Comparison of ENCODE assay signal across 7 mouse cellular contexts in genomic region chr2:18609868-18610185, GRCm38 (mm10).
DNase-seq lines count a peak whose midpoint lies in the region; ATAC-seq and TF ChIP-seq lines count a peak whose summit lies in the region.

No protein-coding gene starts in this region.

- H3K36me3 ChIP-seq in testis, adult 2 months (ENCODE audit: control insufficient read depth, insufficient read depth, low read length): no peaks in the 10 kb centered on the region
- H3K36me3 ChIP-seq in forebrain, postnatal 0 days (ENCODE audit: insufficient read depth): no peaks in the 10 kb centered on the region
- no peaks in the 10 kb centered on the region for H3K36me3 ChIP-seq in megakaryocyte, embryonic 14.5 days (replicated peaks; ENCODE audit: low read length)

- no peak for TF ChIP-seq CTCF in testis, adult 2 months (IDR thresholded peaks at IDR 0.05; ENCODE audit: control insufficient read depth, insufficient read depth, insufficient replicate concordance, low read depth, low read length)
- no peak for TF ChIP-seq CTCF in forebrain, postnatal 0 days (IDR thresholded peaks at IDR 0.05; ENCODE audit: low read depth)

- no peak overlapping the region for H3K9ac ChIP-seq in forebrain, postnatal 0 days

- H3K27ac ChIP-seq in testis, adult 2 months (ENCODE audit: control insufficient read depth, insufficient read depth, low read depth, low read length): no peak overlapping the region
- H3K27ac ChIP-seq in forebrain, postnatal 0 days (ENCODE audit: low read depth, low read length): no peak overlapping the region

- peak overlapping the region; percentile 0 for H3K4me3 ChIP-seq in testis, adult 2 months (ENCODE audit: control insufficient read depth, low read depth, low read length)
- H3K4me3 ChIP-seq in forebrain, postnatal 0 days (ENCODE audit: low read depth, low read length): peak overlapping the region; percentile 47
- H3K4me3 ChIP-seq in megakaryocyte, embryonic 14.5 days (replicated peaks): peak overlapping the region; percentile 91

- no peak for TF ChIP-seq POLR2A in testis, adult 2 months (IDR thresholded peaks at IDR 0.05; ENCODE audit: control insufficient read depth, low read depth, low read length)

- H3K27me3 ChIP-seq in testis, adult 2 months (ENCODE audit: control insufficient read depth, insufficient read depth, low read length): no peaks in the 10 kb centered on the region; the same call in 1 of the 2 replicates
- peaks cover 23% of the 10 kb centered on the region for H3K27me3 ChIP-seq in forebrain, postnatal 0 days (ENCODE audit: insufficient read depth, low read length)
- peaks cover 21% of the 10 kb centered on the region for H3K27me3 ChIP-seq in megakaryocyte, embryonic 14.5 days (replicated peaks)

- no peak for DNase-seq in testis, postnatal 14 days (ENCODE audit: low spot score)
- DNase-seq in forebrain, postnatal 0 days: no peak
- DNase-seq in thymus, postnatal 4 days: peak; percentile 59
- DNase-seq in gastrocnemius, postnatal 25 days: no peak
- DNase-seq in urinary bladder, adult 18-20 months (ENCODE audit: low spot score in 2 of 2): no peak

- H3K9me3 ChIP-seq in forebrain, postnatal 0 days (ENCODE audit: low read length): no peaks in the 10 kb centered on the region
- H3K9me3 ChIP-seq in megakaryocyte, embryonic 14.5 days: 0 out of 2 replicates have a peak, but pooled peaks cover 4% of the 10 kb centered on the region

- H3K4me2 ChIP-seq in forebrain, postnatal 0 days (ENCODE audit: low read depth): peak overlapping the region; percentile 94

- H3K4me1 ChIP-seq in testis, adult 2 months (ENCODE audit: control insufficient read depth, insufficient read depth, low read length): peaks cover 12% of the 10 kb centered on the region
- H3K4me1 ChIP-seq in forebrain, postnatal 0 days (ENCODE audit: insufficient read depth): 0 out of 2 replicates have a peak, but pooled peaks cover 3% of the 10 kb centered on the region
- peaks cover 20% of the 10 kb centered on the region for H3K4me1 ChIP-seq in megakaryocyte, embryonic 14.5 days

- WGBS in forebrain, postnatal 0 days: 8% methylated on average over 10 of the region's 10 CpGs

- ATAC-seq in forebrain, postnatal 0 days: no peak

Comparison
In these comparisons a context has a peak if more than half of its experiments do, and no peak if none do; other contexts are left out.
1. H3K4me3 ChIP-seq: peak in every context shown above with its lines; median percentile 91 in megakaryocyte, embryonic 14.5 days; 47 in forebrain, postnatal 0 days; 0 in testis, adult 2 months.